Mouse (Mus musculus): ENCODE measurements around the gene 4933424G06Rik. TPM values are rescaled to one million over a fixed set of nuclear protein-coding genes. Genes with fewer than 3 reads are reported as not detected.

4933424G06Rik gene
- polyA plus RNA-seq, 1 experiment from 2014 or later: 0.98 TPM

DNA sequence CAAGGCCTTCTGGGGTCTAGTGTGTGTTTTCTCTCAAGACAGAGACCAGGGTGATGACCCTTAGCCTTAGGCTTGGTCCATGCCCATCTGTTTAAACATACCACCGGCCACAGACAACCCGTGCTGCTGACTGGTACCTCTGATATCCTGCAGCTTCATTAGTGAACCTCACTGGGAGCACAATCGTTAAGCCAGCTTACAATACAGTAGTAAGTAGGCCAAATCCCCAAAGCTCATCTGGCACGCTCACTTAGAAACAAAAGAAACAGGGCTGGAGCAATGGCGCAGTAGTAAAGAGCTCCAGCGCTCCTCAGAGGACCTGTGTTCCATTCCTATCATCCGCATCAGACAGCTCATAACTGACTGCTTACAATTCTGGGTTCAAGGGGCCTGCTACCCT lies 29.1 kb upstream of the 4933424G06Rik start:
- H3K27me3 ChIP-seq (replicated peaks; ENCODE audit: control insufficient read depth, insufficient read depth, low read length): no peaks in the 10 kb centered on the region
- H3K36me3 ChIP-seq (ENCODE audit: control insufficient read depth, insufficient read depth, low read length): no peaks in the 10 kb centered on the region
- WGBS: 59% methylated on average over 7 of the region's 7 CpGs
- no peak overlapping the region for H3K4me3 ChIP-seq (ENCODE audit: low read length)
- no peak overlapping the region for H3K27ac ChIP-seq (ENCODE audit: low read depth, low read length)
- ATAC-seq: no peak
- no peak overlapping the region for H3K4me2 ChIP-seq (ENCODE audit: low read length)
- no peaks in the 10 kb centered on the region for H3K9me3 ChIP-seq (ENCODE audit: control insufficient read depth, low read length)
- H3K9ac ChIP-seq (ENCODE audit: low read depth, low read length): no peak overlapping the region
- H3K4me1 ChIP-seq (ENCODE audit: control insufficient read depth, insufficient read depth, low read depth, low read length): no peaks in the 10 kb centered on the region

GRCm38 (mm10) chr1:36682620-36683355 lies 27.2 kb upstream of the 4933424G06Rik start, which contains the start of gene Fam178b:
Gene Fam178b (minus strand): TSS chr1:36683183.
- no peak for ATAC-seq
- Histone ChIP-seq H3K27ac (ENCODE audit: low read depth, low read length) (no peak within 1 kb of the TSS), H3K36me3 (ENCODE audit: control insufficient read depth, insufficient read depth, low read length) (no peaks in the 10 kb centered on the region), H3K4me3 (ENCODE audit: low read length) (no peak within 1 kb of the TSS), H3K27me3 (replicated peaks; ENCODE audit: control insufficient read depth, insufficient read depth, low read length) (no peaks in the 10 kb centered on the region), H3K9me3 (ENCODE audit: control insufficient read depth, low read length) (no peaks in the 10 kb centered on the region), H3K9ac (ENCODE audit: low read depth, low read length) (no peak within 1 kb of the TSS), H3K4me1 (ENCODE audit: control insufficient read depth, insufficient read depth, low read depth, low read length) (no peaks in the 10 kb centered on the region), H3K4me2 (ENCODE audit: low read length) (no peak within 1 kb of the TSS)
- WGBS: 93% methylated on average over 39 of the region's 39 CpGs

GRCm38 (mm10) chr1:36683810-36684467 lies 26.0 kb upstream of the 4933424G06Rik start:
- Histone ChIP-seq H3K4me1 (ENCODE audit: control insufficient read depth, insufficient read depth, low read depth, low read length) (no peaks in the 10 kb centered on the region), H3K27me3 (replicated peaks; ENCODE audit: control insufficient read depth, insufficient read depth, low read length) (no peaks in the 10 kb centered on the region), H3K4me3 (ENCODE audit: low read length) (no peak overlapping the region), H3K9ac (ENCODE audit: low read depth, low read length) (no peak overlapping the region), H3K4me2 (ENCODE audit: low read length) (no peak overlapping the region), H3K36me3 (ENCODE audit: control insufficient read depth, insufficient read depth, low read length) (no peaks in the 10 kb centered on the region), H3K27ac (ENCODE audit: low read depth, low read length) (no peak overlapping the region), H3K9me3 (ENCODE audit: control insufficient read depth, low read length) (no peaks in the 10 kb centered on the region)
- 12% methylated on average over 13 of the region's 13 CpGs for WGBS
- peak; percentile 82 for ATAC-seq

DNA sequence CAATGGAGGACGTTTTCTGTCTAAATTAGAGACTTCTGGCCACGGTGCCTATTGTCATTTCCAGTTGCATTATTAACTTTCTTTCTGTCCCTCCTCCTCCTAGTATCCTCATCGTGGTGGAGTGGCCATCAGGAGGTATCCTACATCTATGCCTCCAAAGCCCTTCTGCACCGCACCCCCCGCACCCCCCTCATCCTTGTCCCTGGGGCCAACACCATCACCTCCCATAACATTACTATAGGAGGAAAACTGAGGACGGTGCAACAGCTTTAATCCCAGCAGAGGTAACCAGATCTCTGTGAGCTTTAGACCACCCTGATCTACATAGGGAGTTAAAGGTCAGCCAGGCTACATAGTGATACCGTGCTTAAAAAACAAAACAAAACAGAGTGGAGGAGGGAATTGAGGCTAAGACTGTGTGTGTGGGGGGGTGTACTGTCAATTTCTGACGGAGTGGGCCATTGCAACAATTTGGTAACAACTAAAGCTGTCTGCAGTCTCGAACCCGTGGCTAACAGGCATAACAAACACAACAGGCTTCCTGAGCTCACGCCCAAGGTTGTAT lies 19.2 kb upstream of the 4933424G06Rik start:
- Histone ChIP-seq H3K4me2 (ENCODE audit: low read length) (peak overlapping the region; percentile 92), H3K4me1 (ENCODE audit: control insufficient read depth, insufficient read depth, low read depth, low read length) (peaks cover 12% of the 10 kb centered on the region), H3K4me3 (ENCODE audit: low read length) (peak overlapping the region; percentile 88), H3K27me3 (replicated peaks; ENCODE audit: control insufficient read depth, insufficient read depth, low read length) (no peaks in the 10 kb centered on the region), H3K27ac (ENCODE audit: low read depth, low read length) (peak overlapping the region; percentile 56; the same call in 1 of the 2 replicates), H3K36me3 (ENCODE audit: control insufficient read depth, insufficient read depth, low read length) (peaks cover 10% of the 10 kb centered on the region), H3K9me3 (ENCODE audit: control insufficient read depth, low read length) (no peaks in the 10 kb centered on the region), H3K9ac (ENCODE audit: low read depth, low read length) (peak overlapping the region; percentile 68)
- ATAC-seq: peak; percentile 38
- 62% methylated on average over 11 of the region's 11 CpGs for WGBS

GRCm38 (mm10) chr1:36691271-36692155 lies 18.4 kb upstream of the 4933424G06Rik start, which contains the start of gene Cox5b:
Gene Cox5b (plus strand): TSS chr1:36691449.
- Histone ChIP-seq H3K4me3 (ENCODE audit: low read length) (peak within 1 kb of the TSS; percentile 88), H3K27me3 (replicated peaks; ENCODE audit: control insufficient read depth, insufficient read depth, low read length) (no peaks in the 10 kb centered on the region), H3K4me2 (ENCODE audit: low read length) (peak within 1 kb of the TSS; percentile 92), H3K4me1 (ENCODE audit: control insufficient read depth, insufficient read depth, low read depth, low read length) (peaks cover 12% of the 10 kb centered on the region), H3K36me3 (ENCODE audit: control insufficient read depth, insufficient read depth, low read length) (peaks cover 10% of the 10 kb centered on the region), H3K9ac (ENCODE audit: low read depth, low read length) (peak within 1 kb of the TSS; percentile 88), H3K9me3 (ENCODE audit: control insufficient read depth, low read length) (no peaks in the 10 kb centered on the region), H3K27ac (ENCODE audit: low read depth, low read length) (peak within 1 kb of the TSS; percentile 71)
- peak; percentile 97 for ATAC-seq
- WGBS: under 1% methylated on average over 58 of the region's 68 CpGs

DNA sequence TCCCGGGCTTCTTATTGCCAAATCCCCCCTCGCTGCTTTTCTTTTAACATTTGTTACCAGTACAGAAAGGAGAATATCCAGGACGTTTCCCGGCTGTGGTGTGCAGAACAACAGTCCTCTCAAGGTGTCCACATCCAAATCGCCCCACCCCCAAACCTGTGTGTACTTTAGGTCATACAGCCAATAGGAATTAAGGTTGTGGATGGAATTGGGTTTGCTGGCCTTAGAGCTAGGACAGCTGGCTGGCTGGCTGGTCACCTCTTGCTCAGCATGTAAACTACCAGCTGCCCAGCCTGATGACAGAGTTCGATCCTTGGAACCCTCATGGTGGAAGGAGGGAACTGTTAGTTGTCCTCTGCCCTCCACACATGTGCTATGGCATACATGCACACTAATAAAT lies 15.1 kb upstream of the 4933424G06Rik start:
- 94% methylated on average over 6 of the region's 6 CpGs for WGBS
- no peak for ATAC-seq
- H3K4me2 ChIP-seq (ENCODE audit: low read length): no peak overlapping the region
- no peaks in the 10 kb centered on the region for H3K9me3 ChIP-seq (ENCODE audit: control insufficient read depth, low read length)
- H3K4me1 ChIP-seq (ENCODE audit: control insufficient read depth, insufficient read depth, low read depth, low read length): peaks cover 12% of the 10 kb centered on the region
- no peak overlapping the region for H3K27ac ChIP-seq (ENCODE audit: low read depth, low read length)
- H3K9ac ChIP-seq (ENCODE audit: low read depth, low read length): no peak overlapping the region
- no peaks in the 10 kb centered on the region for H3K27me3 ChIP-seq (replicated peaks; ENCODE audit: control insufficient read depth, insufficient read depth, low read length)
- no peak overlapping the region for H3K4me3 ChIP-seq (ENCODE audit: low read length)
- H3K36me3 ChIP-seq (ENCODE audit: control insufficient read depth, insufficient read depth, low read length): peaks cover 19% of the 10 kb centered on the region

GRCm38 (mm10) chr1:36696411-36696810 lies 13.5 kb upstream of the 4933424G06Rik start:
- H3K4me1 ChIP-seq (ENCODE audit: control insufficient read depth, insufficient read depth, low read depth, low read length): peaks cover 8% of the 10 kb centered on the region
- H3K9ac ChIP-seq (ENCODE audit: low read depth, low read length): no peak overlapping the region
- 79% methylated on average over 6 of the region's 6 CpGs for WGBS
- no peak overlapping the region for H3K27ac ChIP-seq (ENCODE audit: low read depth, low read length)
- no peak for ATAC-seq
- no peak overlapping the region for H3K4me2 ChIP-seq (ENCODE audit: low read length)
- no peaks in the 10 kb centered on the region for H3K9me3 ChIP-seq (ENCODE audit: control insufficient read depth, low read length)
- H3K27me3 ChIP-seq (replicated peaks; ENCODE audit: control insufficient read depth, insufficient read depth, low read length): no peaks in the 10 kb centered on the region
- H3K36me3 ChIP-seq (ENCODE audit: control insufficient read depth, insufficient read depth, low read length): peaks cover 33% of the 10 kb centered on the region
- no peak overlapping the region for H3K4me3 ChIP-seq (ENCODE audit: low read length)

DNA sequence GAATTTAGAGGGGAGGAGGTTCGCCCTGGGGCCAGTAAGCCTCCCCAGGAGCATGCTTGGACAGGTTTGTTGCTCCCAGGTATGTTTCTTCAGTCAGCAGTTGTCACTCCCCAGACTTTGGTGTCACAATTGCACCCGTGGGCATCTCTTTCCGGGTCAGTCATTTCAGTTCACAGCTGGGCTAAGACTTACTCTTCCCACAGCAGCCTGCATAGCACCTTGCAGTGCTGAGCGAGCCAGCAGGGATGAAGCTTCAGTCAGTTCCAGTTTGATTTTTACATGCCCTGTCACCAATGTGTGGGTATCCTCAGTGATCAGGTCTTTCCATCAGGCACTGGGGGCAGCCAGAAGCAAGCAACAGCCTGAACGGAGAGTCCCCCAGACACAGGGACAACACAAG lies 12.9 kb upstream of the 4933424G06Rik start:
- Histone ChIP-seq H3K9ac (ENCODE audit: low read depth, low read length) (no peak overlapping the region), H3K4me3 (ENCODE audit: low read length) (no peak overlapping the region), H3K36me3 (ENCODE audit: control insufficient read depth, insufficient read depth, low read length) (peaks cover 39% of the 10 kb centered on the region), H3K27ac (ENCODE audit: low read depth, low read length) (no peak overlapping the region), H3K4me1 (ENCODE audit: control insufficient read depth, insufficient read depth, low read depth, low read length) (peaks cover 7% of the 10 kb centered on the region), H3K27me3 (replicated peaks; ENCODE audit: control insufficient read depth, insufficient read depth, low read length) (no peaks in the 10 kb centered on the region), H3K4me2 (ENCODE audit: low read length) (no peak overlapping the region), H3K9me3 (ENCODE audit: control insufficient read depth, low read length) (no peaks in the 10 kb centered on the region)
- no peak for ATAC-seq
- WGBS: 77% methylated on average over 5 of the region's 5 CpGs

Measured in hindbrain, embryonic 16.5 days (tissue).